Mouse (Mus musculus) G1E-ER4 (cell line): ENCODE results near the gene Teddm1b. TPM values are rescaled to one million over a fixed set of nuclear protein-coding genes. Genes with fewer than 3 reads are reported as not detected.

Experiments used
- GATA1 ChIP-seq: IDR thresholded peaks from one replicate; pipeline ENCODE4 v1.8.0; 2012; ENCODE audit warnings: low read length, inconsistent platforms
- polyA plus RNA-seq: library from polyadenylated mRNA; stranded (reverse); fragments of >175 nt; gene quantifications from 2 replicates; pipeline ENCODE4 v1.2.3, GENCODE M21; 2012

Teddm1b gene
- polyA plus RNA-seq, 1 experiment, result not detected

- no peak for TF ChIP-seq GATA1
Observed at GRCm38 (mm10) chr1:153899731-153900380, 25.7 kb downstream of the Teddm1b start, which contains the start of the genes Glul and Teddm2. TSS of gene Glul (plus strand) at chr1:153899944. TSS of gene Teddm2 (minus strand) at chr1:153900228.

DNA sequence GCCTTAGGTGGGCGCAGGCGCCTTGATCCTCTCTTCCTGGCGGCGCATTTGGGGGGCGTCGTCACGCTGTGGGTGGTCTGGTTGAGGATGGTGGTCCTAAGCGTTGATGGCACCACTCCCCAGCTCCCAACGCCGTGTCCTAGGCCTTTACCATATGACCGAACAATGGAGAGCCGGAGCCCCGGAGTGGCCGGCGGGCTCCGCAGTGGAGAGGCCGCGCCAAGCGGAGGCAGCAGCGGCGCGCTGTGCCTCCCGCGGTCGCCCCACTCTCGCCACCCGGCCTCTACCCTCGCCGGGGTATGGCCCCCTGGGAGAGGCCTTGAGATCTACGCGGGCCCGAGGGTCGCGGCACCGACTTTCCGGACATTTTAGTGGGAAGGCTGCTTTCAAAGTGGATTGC is 26.2 kb downstream of the Teddm1b start:
- no peak for TF ChIP-seq GATA1

DNA sequence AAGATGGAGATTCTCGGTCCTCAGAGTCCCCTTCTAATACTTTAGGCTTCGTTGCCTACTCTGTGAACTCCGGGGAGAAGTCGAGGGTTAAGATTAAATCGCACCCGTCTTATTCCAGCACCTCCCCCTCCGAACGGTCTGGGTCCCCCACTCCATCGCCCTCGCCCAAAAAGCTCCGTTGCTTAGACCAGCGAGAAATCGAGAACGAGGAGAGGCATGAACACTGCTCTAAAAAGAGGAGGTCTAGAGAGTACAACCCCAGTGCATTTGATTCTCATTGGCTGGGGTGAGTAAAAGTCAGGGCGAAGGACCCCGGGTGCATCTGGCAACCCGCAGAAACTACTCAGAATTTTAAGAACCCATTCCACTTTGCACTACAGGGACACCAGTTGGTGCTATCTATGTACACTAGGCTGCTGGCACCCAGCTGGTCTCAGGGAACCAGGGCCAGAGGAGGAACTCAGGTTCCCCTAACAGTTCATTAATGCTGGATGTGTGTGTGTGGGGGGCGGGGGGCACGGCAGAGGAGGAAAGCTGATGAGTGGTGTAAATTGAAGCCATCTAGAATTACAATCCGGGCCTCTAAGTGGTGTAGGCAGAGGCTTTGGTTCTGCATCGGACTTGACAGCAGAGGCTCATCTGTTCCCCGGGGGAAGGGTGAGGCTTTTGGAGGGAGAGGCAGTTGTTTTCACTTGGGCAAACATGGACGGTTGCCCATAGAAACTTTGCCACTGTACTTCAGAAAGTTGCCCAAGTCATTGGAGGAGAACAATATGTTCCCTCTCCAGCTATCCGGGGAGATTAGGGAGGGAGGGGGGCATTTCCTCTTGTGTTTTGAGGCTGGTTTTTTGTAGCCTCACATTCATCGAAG is 26.9 kb downstream of the Teddm1b start:
- no peak for TF ChIP-seq GATA1

GRCm38 (mm10) chr1:153903006-153903405 is 28.9 kb downstream of the Teddm1b start:
- no peak for TF ChIP-seq GATA1

DNA sequence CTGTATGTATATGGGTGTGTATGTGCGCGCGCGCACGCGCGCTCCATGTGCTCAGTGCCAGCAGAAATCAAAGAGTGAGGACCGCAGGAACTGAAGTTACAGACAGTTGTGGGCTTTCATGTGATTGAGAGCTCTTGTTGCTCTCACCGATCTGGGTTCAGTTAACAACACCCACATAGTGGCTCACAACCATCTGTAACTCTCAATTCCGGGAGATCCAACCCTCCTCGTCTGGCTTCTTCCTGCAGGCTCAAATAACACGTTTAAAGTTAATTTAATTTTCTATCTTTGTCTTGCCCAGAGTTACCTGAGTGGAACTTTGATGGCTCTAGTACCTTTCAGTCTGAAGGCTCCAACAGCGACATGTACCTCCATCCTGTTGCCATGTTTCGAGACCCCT is 30.1 kb downstream of the Teddm1b start:
- no peak for TF ChIP-seq GATA1

DNA sequence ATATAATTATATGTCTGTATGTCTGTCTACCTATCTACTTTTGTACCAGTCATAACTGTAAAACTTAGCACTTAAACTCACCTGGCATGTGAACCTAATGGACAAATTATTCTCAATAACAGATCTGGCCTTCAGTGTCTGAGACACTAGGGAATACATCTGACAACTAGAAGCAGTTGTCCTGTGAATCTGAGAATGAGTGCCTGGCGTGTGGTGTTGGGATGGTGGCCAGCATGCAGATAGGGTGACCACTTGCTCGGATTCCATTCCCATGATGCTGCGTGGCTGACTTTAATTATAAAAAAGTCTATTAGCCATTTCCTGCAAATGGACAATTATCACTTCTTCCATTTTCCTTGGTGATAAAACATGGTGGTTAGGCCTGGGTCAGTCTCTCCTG is 31.7 kb downstream of the Teddm1b start:
- TF ChIP-seq GATA1, result no peak

DNA sequence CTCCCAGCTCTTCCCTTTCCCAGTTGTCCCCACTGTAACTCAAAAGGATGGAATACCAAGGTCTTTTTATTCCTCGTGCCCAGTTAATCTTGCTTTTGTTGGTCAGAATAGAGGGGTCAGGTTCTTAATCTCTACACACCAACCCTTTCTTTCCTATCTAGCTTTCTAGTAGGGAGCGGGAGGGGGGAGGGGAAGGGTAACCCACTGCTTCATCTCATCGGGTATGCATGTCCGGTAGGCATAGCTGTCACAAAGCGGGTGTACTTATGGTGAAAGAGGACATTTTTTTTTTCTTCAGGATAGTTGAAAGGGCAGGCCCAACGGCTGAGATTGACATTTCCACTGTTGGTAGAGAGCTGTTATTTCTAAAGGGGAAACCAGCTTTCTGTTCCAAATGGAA is 34.1 kb downstream of the Teddm1b start:
- TF ChIP-seq GATA1, result no peak

DNA sequence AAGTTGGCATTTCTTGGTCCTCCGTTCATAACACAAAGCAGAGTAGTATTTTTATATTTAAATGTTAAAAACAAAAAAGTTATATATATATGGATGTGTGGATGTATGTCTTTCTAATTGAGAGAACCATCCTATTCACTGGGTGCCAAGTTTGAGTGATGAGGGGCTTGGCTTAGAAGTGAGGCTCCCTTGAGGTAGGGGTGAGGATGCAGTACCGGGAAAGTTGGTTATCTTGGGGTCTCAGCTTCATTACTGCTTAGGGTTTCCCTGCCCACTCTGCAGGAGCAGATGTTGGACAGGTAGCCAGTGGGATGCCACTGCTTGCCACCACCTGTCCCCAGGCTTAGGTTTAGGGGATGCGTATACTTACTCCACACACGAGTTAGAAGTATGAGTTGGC is 34.6 kb downstream of the Teddm1b start:
- no peak for TF ChIP-seq GATA1

- no peak for TF ChIP-seq GATA1
Observed at GRCm38 (mm10) chr1:153909213-153909962, 35.2 kb downstream of the Teddm1b start.

DNA sequence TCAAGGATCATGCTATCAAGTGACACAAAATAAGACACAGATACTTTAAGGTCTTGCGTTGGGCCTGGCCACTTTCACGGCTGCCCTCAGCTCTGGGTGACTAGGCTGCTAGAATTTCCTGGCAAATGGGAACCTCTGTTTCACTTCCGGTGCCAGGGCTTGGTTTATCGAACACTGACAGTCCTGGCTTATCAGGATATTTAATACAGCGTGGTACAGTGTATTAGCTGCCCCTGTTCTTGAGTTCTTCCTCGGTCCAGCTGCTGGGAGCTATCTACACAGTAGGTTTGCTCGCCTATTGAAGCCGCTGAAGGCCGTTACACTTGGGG is 35.8 kb downstream of the Teddm1b start:
- TF ChIP-seq GATA1, result no peak

- TF ChIP-seq GATA1, result no peak
Observed at GRCm38 (mm10) chr1:153910423-153910822, 36.3 kb downstream of the Teddm1b start.

GRCm38 (mm10) chr1:153911276-153911795 is 37.2 kb downstream of the Teddm1b start:
- no peak for TF ChIP-seq GATA1

- TF ChIP-seq GATA1, result no peak
Observed at GRCm38 (mm10) chr1:153913869-153914268, 39.7 kb downstream of the Teddm1b start.

GRCm38 (mm10) chr1:153918521-153919206 is 44.5 kb downstream of the Teddm1b start:
- no peak for TF ChIP-seq GATA1

DNA sequence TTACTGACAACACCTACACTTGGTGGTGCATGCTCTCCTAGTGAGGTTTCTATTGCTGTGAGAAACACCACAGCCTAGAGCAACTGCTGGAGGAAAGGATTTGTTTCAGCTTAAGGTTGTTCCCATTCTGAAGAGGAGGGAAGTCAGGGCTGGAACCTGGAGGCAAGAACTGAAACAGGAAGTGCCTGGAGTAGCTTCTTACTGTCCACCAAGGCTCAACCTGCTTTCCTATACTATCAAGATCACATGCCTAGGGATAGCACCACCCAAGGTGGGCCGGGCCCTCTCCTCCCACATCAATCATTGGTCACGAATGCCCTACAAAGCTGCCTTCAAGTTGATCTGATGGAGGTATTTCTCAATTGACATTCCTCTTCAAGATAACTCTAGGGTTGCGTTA is 47.5 kb downstream of the Teddm1b start:
- TF ChIP-seq GATA1, result no peak

DNA sequence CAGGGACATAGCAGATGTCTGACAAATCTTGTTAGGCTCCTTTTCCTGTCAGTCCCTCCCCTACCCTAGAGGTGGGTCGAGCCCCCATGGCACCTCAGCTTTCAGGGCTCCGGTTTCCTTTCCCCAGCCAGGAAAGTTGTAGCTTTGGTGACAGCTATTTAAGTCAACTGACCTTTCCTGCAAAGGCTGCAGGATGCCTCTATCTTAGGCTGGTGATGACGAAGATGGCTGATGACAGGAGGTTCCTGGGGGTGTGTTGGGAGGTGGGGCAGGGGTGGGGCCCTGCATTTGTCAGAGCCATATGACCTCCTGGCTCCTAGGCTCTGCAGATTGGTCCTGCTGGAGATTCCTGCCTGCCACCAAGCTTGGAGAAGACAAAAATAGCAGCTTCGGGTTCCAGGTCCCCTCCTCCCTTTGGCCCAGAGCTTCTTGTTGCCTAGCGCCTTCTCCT is 48.5 kb downstream of the Teddm1b start:
- TF ChIP-seq GATA1, result no peak
